Mouse (Mus musculus) right cerebral cortex, postnatal 36 days (tissue): ENCODE results near the gene Aip.
"Not testable (repeated sequence)": the region's sequence is repeated elsewhere in the genome, so short reads cannot be mapped to it uniquely, and the experiment has no call there.

Source experiments
- DNase-seq, 2 experiments: peaks; one replicate each; pipeline ENCODE4 v3.0.0; 2022; ENCODE audit warnings: low spot score in 2 of 2, mixed read lengths in 1 of 2

The Aip gene

GRCm38 (mm10) chr19:4066280-4066679 lies 59.4 kb downstream of the Aip start:
- DNase-seq, result no peak

- DNase-seq, result not testable (repeated sequence)
These were observed 61.2 kb downstream of the Aip start for GRCm38 (mm10) chr19:4064501-4064900.
